Mouse (Mus musculus): ENCODE measurements around the gene Hspbap1.

The Hspbap1 gene

DNA sequence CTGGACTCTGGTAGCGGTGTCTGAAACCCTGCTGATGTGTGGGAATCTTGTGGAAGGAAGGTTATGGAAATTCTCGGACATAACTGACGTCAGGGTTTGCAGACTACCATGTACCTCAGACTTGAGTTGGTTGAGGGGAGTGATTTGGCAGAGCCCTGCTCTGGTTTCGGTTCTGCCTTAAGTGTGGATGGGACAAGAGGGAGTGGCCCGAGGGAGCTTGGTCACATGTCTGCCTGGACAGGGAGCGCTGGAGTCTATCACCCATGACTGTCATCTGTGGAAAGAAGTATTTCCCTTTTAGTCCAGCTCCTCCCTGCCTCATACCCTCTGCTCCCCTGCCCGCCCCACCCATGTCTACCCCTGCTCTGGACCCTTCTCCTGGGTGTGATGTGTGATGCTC lies 32.0 kb downstream of the Hspbap1 start:
- no peak for DNase-seq (ENCODE audit: low read depth)

DNA sequence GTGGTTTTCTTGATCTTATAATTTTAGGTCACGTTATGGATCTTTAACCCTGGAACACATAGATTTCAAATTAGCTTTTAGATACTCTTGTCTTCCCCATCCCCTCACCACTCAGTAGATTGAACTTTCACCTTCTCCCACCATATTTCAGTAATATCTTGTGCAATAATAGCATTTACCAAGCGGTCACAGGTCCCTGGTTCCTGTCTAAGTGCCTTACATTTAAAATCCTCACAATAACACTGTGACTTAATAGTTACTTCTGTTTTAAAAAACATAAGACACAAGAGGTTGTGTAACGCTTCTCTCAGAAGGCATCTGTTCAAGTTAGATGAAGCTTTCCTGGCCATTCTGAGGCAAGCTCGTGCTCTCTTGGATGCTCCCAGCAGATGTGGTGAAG lies 33.5 kb downstream of the Hspbap1 start:
- DNase-seq (ENCODE audit: low read depth), result no peak

DNA sequence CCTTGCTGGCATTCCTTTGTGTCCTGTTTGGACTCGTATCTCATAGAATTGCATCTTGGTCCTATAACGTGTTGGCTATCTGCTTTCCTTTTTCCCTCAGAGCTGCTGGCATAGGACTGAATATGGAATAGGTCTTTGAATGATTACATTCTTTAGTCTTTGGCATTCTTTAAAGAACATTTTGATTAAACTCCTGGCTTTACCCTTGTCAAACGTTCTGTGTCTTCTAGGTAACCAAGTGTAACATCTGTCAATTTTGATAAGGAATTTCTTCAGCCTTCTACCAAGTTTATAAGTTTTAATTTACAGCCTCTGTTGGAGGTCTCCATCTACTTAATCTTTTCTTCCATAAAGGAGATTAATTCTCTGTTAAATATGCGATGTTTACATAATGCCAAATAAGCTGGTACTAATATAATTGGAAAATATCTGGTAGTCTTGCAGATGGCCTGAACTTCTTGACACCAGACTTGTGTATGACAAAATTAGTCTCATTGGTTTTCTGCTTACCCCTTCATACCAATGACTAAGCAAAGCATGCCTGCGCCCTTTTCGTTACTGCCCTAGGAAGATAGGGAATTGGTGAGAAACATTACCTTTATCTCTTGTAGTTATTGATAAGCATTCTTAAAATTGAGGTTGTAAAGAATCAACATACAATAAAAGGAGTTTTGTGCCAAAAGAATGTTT lies 36.9 kb downstream of the Hspbap1 start:
- peak; percentile 70 for DNase-seq (ENCODE audit: low read depth)

DNA sequence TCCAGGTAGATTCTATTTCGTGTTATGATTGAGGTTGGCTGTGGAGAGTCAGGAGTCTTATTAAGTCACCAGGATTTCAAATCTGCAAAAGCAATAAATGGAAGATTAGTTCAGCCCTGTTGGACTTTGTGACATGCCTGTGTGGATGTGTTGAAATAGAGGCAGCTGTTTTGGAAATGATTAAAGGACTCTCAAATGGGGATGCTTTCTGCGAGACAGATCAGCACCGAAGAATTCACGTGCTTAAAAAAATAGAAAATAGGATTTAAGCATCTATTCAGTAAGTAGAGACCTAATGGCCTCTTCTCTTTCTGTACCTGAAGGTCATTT lies 37.5 kb downstream of the Hspbap1 start:
- DNase-seq (ENCODE audit: low read depth), result no peak

DNA sequence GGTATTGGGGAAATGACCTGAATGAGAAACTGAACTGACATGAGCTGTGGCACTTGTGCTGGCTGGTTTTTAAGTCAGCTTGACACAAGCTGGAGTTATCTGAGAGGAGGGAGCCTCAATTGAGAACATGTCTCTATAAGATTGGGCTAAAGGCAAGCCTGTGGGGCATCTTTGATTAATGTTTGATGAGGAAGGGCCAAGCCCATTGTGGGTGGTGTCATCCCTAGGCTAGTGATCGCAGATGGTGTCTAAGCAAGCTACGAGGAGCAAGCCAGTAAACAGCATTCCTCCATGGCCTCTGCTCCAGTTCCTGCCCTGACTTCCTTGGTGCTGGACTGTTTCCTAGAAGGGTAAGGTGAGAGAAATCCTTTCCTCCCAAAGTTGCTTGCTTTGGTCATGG lies 38.7 kb downstream of the Hspbap1 start:
- peak; percentile 32 for DNase-seq (ENCODE audit: low read depth)

DNA sequence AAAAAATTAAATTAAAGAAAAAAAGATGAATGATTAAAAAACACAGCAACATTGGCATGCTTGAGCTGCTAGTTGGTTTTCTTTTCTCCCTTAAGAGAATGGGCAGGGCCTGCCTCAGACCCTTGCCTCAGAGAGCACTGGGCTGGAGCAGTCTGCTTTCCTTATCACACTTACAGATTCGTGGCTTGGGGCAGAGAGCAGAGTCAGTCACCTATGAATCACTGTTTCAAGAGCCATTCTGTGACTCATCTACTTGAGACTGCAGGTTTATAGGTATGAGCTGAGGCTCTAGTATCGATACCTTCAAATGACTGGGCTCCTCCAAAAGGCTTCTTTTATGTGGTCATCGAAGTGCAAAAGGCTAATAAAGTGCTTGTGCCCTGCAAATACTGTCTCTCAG lies 42.9 kb downstream of the Hspbap1 start:
- no peak for DNase-seq (ENCODE audit: low read depth)

DNA sequence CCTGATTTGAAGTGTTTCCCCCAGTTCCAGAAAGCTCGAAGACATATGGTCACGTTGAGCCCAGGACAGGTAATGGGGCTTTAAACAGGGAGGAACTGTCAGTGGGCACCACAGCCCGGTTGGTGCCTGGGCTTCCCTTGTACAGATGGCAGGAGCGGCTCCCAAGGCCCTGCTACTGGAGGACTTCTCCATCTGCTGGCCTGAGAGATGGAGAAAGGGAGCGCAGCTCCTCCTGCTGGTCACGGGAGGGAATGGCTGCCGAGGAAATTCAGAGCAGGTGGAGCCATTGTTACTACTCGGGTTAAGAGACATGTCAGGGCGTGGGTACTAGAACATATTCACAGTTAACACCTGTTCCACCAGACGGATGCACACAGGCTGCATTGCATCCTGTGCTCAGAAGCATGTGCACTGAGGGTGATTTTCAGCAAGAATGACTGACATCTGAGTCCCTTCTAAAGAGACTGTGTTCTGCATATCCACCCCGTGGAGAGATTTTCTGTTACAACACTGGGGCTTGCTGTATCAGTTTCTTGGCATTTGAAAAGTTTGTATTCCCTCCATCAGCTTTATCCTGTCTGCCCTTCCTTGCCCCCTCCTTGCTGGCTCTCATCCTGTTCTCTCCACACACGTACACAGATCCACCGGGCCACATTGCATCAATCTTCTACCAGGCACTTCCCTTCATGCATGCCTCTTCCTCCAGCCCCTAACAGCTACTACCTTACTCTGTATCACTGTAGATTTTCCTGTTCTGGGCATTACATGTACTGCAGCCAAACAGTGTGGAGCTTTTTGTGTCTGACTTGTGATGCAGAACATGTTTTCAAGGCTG lies 47.3 kb downstream of the Hspbap1 start:
- peak; percentile 64 for DNase-seq (ENCODE audit: low read depth)

DNA sequence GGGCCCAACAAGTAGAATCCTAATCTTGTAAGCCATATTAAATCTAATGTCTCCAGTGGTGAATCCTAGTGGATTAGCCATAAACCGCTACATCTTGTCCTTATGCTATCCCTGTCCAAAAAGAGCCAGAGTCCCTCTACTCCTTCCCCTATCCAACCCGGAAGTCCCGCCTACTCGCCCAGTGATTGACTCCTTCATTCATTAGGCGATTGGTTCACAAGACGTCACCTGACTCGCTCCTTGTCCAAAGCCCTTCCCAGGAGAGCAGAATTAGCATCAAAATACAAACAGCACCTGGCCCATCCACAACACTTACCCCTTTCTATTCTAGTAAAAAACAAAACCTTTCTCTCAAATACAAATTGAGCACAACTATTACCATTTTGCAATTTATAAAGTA lies 59.8 kb downstream of the Hspbap1 start:
- DNase-seq (ENCODE audit: low read depth), result no peak

DNA sequence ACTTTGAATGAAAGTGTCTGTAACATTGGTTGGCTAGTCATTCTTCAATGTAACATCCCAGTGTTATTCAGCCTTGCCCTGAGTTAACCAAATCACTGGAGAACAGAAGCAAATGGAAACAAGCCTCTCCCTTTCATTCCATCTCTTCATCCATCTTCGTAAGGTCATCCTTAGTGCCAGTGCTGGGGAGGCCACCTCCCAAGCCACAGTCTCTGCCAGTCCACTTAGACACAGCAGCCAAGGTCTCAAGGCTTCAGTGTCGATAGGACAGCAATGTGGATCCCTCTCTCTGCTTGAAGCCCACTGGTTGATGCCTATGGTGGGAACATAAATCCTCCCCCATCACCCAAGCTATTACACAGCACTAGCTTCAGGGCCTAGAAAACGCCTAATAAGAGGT lies 62.8 kb downstream of the Hspbap1 start:
- no peak for DNase-seq (ENCODE audit: low read depth)

DNA sequence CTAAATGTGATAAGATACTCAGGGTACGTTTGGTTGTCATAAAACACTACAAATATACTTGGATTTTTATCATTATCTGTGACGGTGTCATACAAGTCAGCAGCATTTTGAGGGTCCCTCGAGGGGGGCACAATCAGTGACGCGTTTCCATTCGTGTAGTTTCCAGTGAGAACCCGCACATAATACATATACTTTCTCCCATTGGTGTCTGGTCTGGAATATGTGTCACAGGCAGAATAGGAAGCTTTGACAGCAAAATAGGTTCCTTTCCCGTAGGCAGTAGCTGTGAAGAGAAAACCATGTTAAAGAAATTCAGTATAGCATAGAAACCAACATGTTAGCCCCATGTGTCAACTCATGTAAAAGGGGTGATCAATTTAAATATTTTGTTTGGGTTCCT lies 64.5 kb downstream of the Hspbap1 start:
- no peak for DNase-seq (ENCODE audit: low read depth)

DNA sequence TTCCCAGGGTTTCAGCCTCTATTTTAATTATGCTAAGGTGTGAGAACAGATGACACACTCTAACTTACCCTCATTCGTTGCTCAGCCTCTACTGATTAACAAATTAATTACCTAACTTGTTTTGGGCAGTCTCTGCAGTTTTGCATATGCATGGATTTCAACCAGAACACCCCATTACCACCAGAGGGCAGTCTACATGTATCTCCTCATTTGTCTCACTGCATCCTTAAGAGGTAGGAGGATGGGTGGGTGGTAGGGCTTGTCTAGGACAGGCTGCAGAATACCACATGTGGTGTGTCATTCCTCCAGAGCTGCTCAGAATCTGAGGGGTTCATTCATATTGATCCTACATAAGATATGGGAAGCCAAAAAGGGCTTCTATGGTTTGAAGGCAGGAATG lies 69.5 kb downstream of the Hspbap1 start:
- DNase-seq (ENCODE audit: low read depth), result peak; percentile 40

DNA sequence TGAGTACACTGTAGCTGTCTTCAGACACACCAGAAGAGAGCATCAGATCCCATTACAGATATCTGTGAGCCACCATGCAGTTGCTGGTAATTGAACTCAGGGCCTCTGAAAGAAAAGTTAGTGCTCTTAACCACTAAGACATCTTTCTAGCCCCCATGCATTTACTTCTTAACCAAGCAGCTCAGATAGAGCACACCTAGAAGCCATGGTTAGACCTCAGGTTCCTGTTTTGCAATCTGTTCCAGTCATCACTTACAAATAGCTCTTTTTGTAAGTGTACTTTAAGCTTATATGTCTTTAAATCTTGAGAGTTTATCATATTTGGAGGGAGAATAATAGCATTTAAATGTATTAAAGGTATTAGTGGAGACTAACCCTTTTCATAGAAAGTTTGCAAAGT lies 77.0 kb downstream of the Hspbap1 start:
- DNase-seq (ENCODE audit: low read depth), result no peak

DNA sequence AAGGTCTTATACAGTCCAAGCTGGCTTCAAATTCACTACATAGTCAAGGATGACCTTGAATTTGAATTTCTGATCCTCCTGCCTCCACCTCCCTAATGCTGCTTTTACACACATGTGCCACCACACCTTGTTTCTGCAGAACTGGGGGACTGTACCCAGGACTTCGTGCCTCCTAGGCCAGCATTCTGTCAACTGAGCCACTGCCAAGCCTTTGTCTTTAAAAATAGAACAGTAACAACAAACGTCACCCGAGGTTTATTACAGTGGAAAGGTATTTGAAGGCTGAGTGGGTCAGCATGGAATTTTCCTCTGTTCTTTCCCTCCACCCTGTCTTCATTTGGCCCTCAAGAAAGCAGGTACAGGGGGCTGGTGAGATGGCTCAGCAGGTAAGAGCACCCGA lies 85.7 kb downstream of the Hspbap1 start:
- DNase-seq (ENCODE audit: low read depth), result no peak

DNA sequence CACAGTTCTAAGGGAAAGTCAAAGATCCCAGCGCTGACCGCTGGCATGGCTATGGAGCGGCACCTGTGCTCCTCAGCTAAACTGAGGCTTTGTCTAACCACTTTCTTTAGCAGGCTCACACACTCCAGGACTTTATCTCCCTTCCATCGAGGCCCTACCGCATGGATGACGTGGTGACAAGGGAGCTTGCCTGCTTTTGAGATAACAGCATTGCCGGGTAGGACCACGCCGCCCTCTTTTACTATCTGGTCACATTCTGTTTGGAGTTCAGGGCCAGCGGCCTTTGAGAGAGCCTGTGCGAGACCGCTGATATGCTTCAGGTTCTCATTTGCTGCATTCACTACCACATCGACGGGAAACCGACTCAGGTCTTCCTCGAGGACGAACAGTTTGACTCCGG lies 86.6 kb downstream of the Hspbap1 start:
- DNase-seq (ENCODE audit: low read depth), result peak; percentile 76

DNA sequence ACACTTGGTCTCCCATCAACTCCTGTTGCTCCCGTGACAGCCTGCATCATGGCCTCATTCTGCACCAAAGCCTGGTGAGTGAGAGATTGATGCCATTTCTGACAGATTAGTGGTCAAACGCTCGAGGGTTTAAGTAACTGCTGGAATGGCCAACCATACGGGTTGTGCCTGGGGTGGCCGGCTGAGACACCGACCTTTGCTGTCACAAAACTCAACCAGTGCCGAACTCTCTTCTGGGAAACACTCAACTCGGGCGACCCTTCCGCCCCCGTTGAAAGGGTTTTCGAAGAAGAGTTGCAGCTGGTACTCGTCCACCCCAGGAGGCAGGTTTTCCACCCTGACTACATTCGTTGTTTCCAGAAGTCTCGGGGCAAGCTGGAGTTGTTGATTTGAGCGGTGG lies 90.1 kb downstream of the Hspbap1 start:
- DNase-seq (ENCODE audit: low read depth), result no peak

DNA sequence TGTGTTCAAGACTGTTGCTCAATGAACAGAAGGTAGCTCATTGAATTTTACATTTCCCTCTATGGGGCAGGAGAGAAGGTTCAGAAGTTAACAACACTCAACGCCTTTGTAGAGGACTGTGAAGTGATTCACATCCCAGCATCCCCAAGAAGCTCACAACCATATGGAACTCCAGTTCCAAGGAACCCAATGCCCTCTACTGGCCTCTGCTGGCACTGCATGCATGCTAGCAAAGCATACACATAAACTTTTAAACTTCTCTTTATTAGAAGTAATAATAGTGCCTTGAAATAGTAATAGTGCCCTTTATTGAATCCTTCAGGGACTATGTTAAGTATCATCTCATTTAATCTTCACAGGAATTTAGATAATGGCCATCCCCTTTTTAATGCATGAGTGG lies 91.9 kb downstream of the Hspbap1 start:
- DNase-seq (ENCODE audit: low read depth), result no peak

DNA sequence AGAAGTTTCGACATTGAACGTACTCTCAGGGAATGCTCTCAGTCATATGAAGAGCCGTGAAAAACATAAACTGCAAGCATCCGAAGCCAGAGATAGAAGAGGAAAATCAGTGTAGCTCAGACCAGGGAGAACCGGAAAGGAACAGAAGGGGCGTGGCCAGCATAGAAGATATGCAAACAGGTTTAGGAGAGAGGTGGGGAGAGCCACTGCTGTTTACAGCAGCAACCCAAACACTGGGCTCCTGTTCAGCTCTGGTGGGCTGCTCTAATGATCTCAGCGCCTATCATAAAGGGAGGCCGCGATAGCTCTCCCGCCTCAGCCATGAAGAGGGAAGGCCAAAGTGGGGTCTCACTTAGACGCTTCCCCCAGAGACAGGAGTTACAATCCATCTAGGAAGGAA lies 97.6 kb downstream of the Hspbap1 start:
- no peak for DNase-seq (ENCODE audit: low read depth)

DNA sequence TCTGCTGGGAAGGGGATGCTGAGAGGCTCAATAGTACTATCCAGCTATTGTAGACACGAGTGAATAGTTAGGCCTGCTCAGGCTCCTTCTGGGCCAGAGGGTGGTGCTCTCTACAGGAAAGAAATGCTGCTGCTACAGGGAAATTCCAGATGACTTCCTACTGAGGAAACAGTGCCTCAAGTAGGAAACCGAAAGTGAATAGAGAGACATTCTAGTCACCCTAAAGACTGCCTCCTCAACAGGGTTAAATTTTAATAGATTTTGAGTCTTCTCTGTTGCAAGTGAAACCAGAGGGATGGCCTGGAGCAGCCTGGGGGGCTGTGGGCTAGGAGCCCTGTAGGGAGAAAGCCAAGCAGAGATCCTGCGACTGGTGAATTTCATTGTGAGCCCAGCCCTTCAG lies 99.0 kb downstream of the Hspbap1 start:
- no peak for DNase-seq (ENCODE audit: low read depth)

DNA sequence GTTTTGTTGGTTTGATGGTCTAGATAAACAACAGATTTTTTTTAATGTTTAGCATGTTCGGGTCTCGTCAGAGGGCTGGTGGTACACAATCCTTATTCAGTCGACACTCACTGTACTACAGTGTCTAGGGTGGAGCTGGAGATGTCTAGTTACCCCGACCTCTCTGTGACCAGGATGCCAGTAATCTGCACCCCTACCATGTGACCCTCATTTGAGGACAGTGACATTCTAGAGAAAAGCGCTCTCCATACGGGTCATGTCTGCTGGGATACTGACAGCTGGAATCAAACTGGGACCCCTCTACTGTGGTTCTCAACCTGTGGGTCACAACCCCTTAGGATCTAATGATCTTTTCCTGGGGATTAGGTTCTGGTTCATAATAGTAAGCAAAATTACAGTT lies 99.5 kb downstream of the Hspbap1 start:
- DNase-seq (ENCODE audit: low read depth), result no peak

DNA sequence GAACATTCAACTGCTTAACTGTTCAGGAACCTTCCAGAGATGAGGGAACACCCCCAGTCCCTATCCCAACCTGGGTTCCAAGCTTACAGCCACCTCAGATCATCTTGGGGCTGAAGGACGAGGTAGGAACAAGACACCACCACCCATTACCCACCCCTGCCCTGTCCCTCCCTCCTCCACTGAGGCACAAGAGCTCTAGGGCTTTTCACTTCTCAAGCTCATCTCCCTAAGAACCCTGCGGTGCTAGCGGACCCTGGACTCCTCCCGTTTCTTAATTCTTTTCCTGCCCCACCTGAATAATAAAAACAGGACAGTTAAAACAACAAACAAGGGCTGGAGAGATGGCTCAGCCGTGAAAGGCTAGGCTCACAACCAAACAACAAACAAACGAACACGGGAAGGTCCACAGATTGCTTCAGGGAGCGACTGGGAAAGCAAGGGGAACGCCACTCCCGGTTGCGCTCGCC lies 100.4 kb downstream of the Hspbap1 start:
- no peak for DNase-seq (ENCODE audit: low read depth)

DNA sequence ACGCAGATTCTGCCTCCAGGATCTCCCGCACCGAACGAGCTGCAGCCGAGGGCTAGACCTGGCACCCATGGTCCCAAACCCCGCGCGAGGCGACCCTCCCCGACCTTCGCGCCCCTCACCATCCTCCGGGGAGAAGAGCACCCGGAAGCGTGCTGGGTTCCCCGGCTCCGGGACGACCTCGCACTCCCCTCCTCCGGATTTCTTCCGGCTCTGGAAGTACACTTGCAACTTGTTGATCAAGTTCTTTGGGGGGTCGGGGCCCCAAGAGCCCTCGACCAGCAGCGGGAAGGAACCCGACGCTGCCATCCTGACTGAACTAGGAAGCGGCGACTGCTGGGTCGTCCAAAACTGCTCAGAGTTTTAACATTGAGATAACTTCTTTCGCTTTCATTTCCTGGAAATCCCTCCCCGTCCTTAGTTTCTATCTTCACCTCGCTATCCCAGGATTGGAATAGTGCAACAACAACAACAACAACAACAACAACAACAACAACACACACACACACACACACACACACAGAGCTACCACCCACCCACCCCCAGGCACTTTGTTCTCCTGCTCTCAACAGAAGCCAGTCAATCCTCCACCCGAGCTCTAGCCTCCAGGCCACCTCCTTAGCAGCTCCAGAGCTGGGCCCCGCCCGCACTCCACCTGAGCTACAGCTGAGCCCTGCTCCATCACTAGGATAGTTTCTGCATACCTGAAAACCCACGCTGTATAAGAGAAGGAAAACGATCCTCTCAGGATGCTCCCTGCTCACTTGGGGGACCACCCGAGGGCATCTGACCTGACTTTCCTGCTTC lies 101.1 kb downstream of the Hspbap1 start, which contains the start of gene Parp14:
Gene Parp14 (minus strand): TSS at position 497 of the 804 bp plus-strand sequence.
- DNase-seq (ENCODE audit: low read depth), result no peak

DNA sequence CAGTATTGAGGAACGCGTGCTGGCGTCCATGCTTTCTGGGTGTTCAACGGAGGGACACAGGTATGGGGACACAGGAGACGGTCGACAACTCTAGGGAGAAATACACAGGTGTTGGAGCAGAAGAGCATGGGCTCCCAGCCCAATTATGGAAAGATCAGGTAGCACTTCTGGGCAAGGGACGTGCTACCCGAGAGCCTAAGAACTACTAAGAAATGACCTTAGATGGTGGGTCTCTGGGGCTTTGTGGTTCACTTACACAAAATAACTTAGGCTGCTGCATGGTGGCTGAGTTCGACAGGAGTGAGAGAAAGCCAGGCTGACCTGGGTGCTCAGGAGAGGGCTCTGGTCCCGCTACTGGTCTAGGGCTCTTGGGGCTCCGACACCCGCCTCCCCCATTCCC lies 101.7 kb downstream of the Hspbap1 start:
- no peak for DNase-seq (ENCODE audit: low read depth)

Measured in c-Kit-positive CD71-positive TER-119-negative erythroid progenitor cells, embryonic 14.5 days (primary cell).